Mouse (Mus musculus) G1E (cell line): ENCODE measurements around the gene Ptprn.

Experiments used
- CTCF ChIP-seq: IDR thresholded peaks from 2 replicates; pipeline ENCODE4 v1.5.1; 2012; ENCODE audit warnings: low read depth, low read length, inconsistent platforms, mixed read lengths
- GATA1 ChIP-seq: IDR thresholded peaks from 2 replicates; pipeline ENCODE4 v1.6.1; 2012; ENCODE audit warnings: borderline replicate concordance, low read length, inconsistent platforms, mixed read lengths

DNA sequence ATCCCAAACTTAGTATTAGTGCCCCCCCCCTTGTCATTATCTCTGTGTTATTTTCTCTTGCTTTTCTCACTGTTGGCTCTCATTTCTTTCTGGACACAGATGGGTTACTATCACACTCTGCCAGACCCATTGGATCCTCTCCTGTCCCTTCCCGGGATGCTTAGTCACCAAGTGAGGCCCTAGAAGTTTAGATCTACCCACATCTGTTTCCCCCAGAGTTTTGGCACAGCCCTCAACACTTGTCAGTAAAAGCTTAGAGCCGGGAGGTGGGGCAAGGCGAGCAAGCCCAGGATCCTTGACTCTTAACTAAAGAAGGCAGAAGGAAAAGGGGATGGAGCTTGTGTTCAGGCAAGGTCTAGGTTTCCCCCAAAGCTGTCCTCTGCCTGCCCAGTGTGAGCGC is 35.1 kb downstream of the Ptprn start:
- TF ChIP-seq CTCF (no peak), GATA1 (no peak)
